Mouse (Mus musculus): ENCODE results near the gene Hist1h2ag. TPM values are rescaled to one million over a fixed set of nuclear protein-coding genes. Genes with fewer than 3 reads are reported as not detected.

Hist1h2ag gene
- total RNA-seq, 2 experiments from 2014 or later = 2.7 to 1,459 TPM

- ATAC-seq (replicated peaks; ENCODE audit: poor library complexity, severe bottlenecking) = no peak
Measured at GRCm38 (mm10) chr13:22039364-22039763, 3.4 kb downstream of the Hist1h2ag start.

- ATAC-seq (replicated peaks; ENCODE audit: poor library complexity, severe bottlenecking) = no peak
Measured at GRCm38 (mm10) chr13:22037415-22037814, 5.3 kb downstream of the Hist1h2ag start.

GRCm38 (mm10) chr13:22036986-22037385, 5.8 kb downstream of the Hist1h2ag start:
- ATAC-seq (replicated peaks; ENCODE audit: poor library complexity, severe bottlenecking) = no peak

GRCm38 (mm10) chr13:22036149-22036956, 6.4 kb downstream of the Hist1h2ag start:
- ATAC-seq (replicated peaks; ENCODE audit: poor library complexity, severe bottlenecking) = peak; percentile 24; the same call in 1 of the 2 replicates

GRCm38 (mm10) chr13:22035267-22036148, 7.2 kb downstream of the Hist1h2ag start, which contains the start of the genes Hist1h2ah and Hist1h2bk:
Gene Hist1h2ah, minus strand, starts transcription at chr13:22035568.
Gene Hist1h2bk, plus strand, starts transcription at chr13:22035870.
- ATAC-seq (replicated peaks; ENCODE audit: poor library complexity, severe bottlenecking) = peak; percentile 89

- no peak for ATAC-seq (replicated peaks; ENCODE audit: poor library complexity, severe bottlenecking)
Measured at GRCm38 (mm10) chr13:22034443-22035266, 8.1 kb downstream of the Hist1h2ag start.

- no peak for ATAC-seq (replicated peaks; ENCODE audit: poor library complexity, severe bottlenecking)
Measured at GRCm38 (mm10) chr13:22033741-22034442, 8.9 kb downstream of the Hist1h2ag start.

- ATAC-seq (replicated peaks; ENCODE audit: poor library complexity, severe bottlenecking) = no peak
Measured at GRCm38 (mm10) chr13:22030493-22030892, 12.3 kb downstream of the Hist1h2ag start.

- ATAC-seq (replicated peaks; ENCODE audit: poor library complexity, severe bottlenecking) = no peak
Measured at GRCm38 (mm10) chr13:22029928-22030327, 12.8 kb downstream of the Hist1h2ag start.

GRCm38 (mm10) chr13:22028673-22029460, 13.9 kb downstream of the Hist1h2ag start:
- ATAC-seq (replicated peaks; ENCODE audit: poor library complexity, severe bottlenecking) = peak; percentile 95

GRCm38 (mm10) chr13:22026058-22027031, 16.4 kb downstream of the Hist1h2ag start:
- peak; percentile 31; the same call in 1 of the 2 replicates for ATAC-seq (replicated peaks; ENCODE audit: poor library complexity, severe bottlenecking)

- peak; percentile 72 for ATAC-seq (replicated peaks; ENCODE audit: poor library complexity, severe bottlenecking)
Measured at GRCm38 (mm10) chr13:22022241-22022640, 20.5 kb downstream of the Hist1h2ag start.

- no peak for ATAC-seq (replicated peaks; ENCODE audit: poor library complexity, severe bottlenecking)
Measured at GRCm38 (mm10) chr13:22021581-22021980, 21.2 kb downstream of the Hist1h2ag start.

- peak; percentile 47 for ATAC-seq (replicated peaks; ENCODE audit: poor library complexity, severe bottlenecking)
Measured at GRCm38 (mm10) chr13:22020901-22021339, 21.8 kb downstream of the Hist1h2ag start.

GRCm38 (mm10) chr13:22019934-22020835, 22.6 kb downstream of the Hist1h2ag start:
- ATAC-seq (replicated peaks; ENCODE audit: poor library complexity, severe bottlenecking) = peak; percentile 50

Data from granulocyte monocyte progenitor cell, adult 5-6 weeks (primary cell).